Mouse (Mus musculus) heart, adult 18-20 months (tissue): ENCODE data around the gene Dnah14. TPM values are rescaled to one million over a fixed set of nuclear protein-coding genes. Genes with fewer than 3 reads are reported as not detected.

Experiments
- DNase-seq, 2 experiments: peaks; one replicate each; pipeline ENCODE4 v3.0.0; 2021 to 2022; ENCODE audit warnings: mixed read lengths in 1 of 2
- total RNA-seq, 2 experiments: library from RNA; stranded (reverse); gene quantifications; 2 replicates each; pipeline ENCODE4 v1.2.3; 2021

Gene Dnah14
- total RNA-seq, 2 experiments from 2014 or later = not detected

GRCm38 (mm10) chr1:181599376-181599775 is 23.0 kb downstream of the Dnah14 start:
- DNase-seq = no peak

- DNase-seq = no peak
Observed at GRCm38 (mm10) chr1:181611118-181611517, 34.8 kb downstream of the Dnah14 start.

- DNase-seq = peak; percentile 43 to 79
Observed at GRCm38 (mm10) chr1:181615866-181616491, 39.6 kb downstream of the Dnah14 start.

GRCm38 (mm10) chr1:181617332-181617731 is 41.0 kb downstream of the Dnah14 start:
- DNase-seq = no peak

GRCm38 (mm10) chr1:181623149-181623680 is 46.9 kb downstream of the Dnah14 start:
- DNase-seq = no peak

GRCm38 (mm10) chr1:181624876-181625275 is 48.5 kb downstream of the Dnah14 start:
- DNase-seq = no peak

- no peak for DNase-seq
Observed at GRCm38 (mm10) chr1:181628276-181628675, 51.9 kb downstream of the Dnah14 start.

- DNase-seq = no peak
Observed at GRCm38 (mm10) chr1:181631371-181631770, 55.0 kb downstream of the Dnah14 start.

GRCm38 (mm10) chr1:181637997-181638713 is 61.8 kb downstream of the Dnah14 start:
- no peak for DNase-seq

- DNase-seq = no peak
Observed at GRCm38 (mm10) chr1:181640383-181640782, 64.0 kb downstream of the Dnah14 start.

GRCm38 (mm10) chr1:181647467-181647866 is 71.1 kb downstream of the Dnah14 start:
- no peak for DNase-seq

GRCm38 (mm10) chr1:181653481-181653880 is 77.1 kb downstream of the Dnah14 start:
- no peak for DNase-seq

GRCm38 (mm10) chr1:181656421-181656820 is 80.1 kb downstream of the Dnah14 start:
- no peak for DNase-seq

GRCm38 (mm10) chr1:181666801-181667200 is 90.4 kb downstream of the Dnah14 start:
- DNase-seq = peak in 1 of 2 experiments; percentile 29

- DNase-seq = no peak
Observed at GRCm38 (mm10) chr1:181694729-181695498, 118.6 kb downstream of the Dnah14 start.

GRCm38 (mm10) chr1:181728707-181729106 is 152.3 kb downstream of the Dnah14 start:
- peak; percentile 23 to 36 for DNase-seq

- DNase-seq = no peak
Observed at GRCm38 (mm10) chr1:181733517-181733916, 157.2 kb downstream of the Dnah14 start.

- DNase-seq = no peak
Observed at GRCm38 (mm10) chr1:181740259-181740658, 163.9 kb downstream of the Dnah14 start.

- no peak for DNase-seq
Observed at GRCm38 (mm10) chr1:181742251-181742885, 166.0 kb downstream of the Dnah14 start.

GRCm38 (mm10) chr1:181769392-181769791 is 193.0 kb downstream of the Dnah14 start:
- no peak for DNase-seq

- DNase-seq = no peak
Observed at GRCm38 (mm10) chr1:181771871-181772270, 195.5 kb downstream of the Dnah14 start.

- no peak for DNase-seq
Observed at GRCm38 (mm10) chr1:181776541-181776940, 200.2 kb downstream of the Dnah14 start.
